Mouse (Mus musculus) kidney, embryonic 15.5 days (tissue): ENCODE data around the gene Ptges. TPM values are rescaled to one million over a fixed set of nuclear protein-coding genes. Genes with fewer than 3 reads are reported as not detected.
A peak's percentile ranks its signal among the peaks of the same experiment; 100 is the strongest.

Source experiments
- ATAC-seq: fragments of 200-750 bp; cut with Nextera tagmentation; replicated peaks from 2 replicates; pipeline ENCODE4 v1.8.0; 2017; ENCODE audit warnings: moderate TSS enrichment; ENCODE audit not compliant: low FRiP score
- H3K27ac ChIP-seq: fragments of 300-500 bp; sonication (generic); 2 replicates; pipeline ENCODE4 v1.5.1; 2015; ENCODE audit warnings: mild to moderate bottlenecking, inconsistent platforms
- H3K27me3 ChIP-seq: fragments of 300-500 bp; sonication (generic); 2 replicates; pipeline ENCODE4 v1.6.1; 2015; ENCODE audit warnings: inconsistent platforms
- H3K36me3 ChIP-seq: fragments of 300-500 bp; sonication (generic); 2 replicates; pipeline ENCODE4 v1.6.1; 2015; ENCODE audit warnings: inconsistent platforms
- H3K4me1 ChIP-seq: fragments of 300-500 bp; sonication (generic); 2 replicates; pipeline ENCODE4 v1.6.1; 2015; ENCODE audit warnings: inconsistent platforms
- H3K4me2 ChIP-seq: fragments of 300-500 bp; sonication (generic); 2 replicates; pipeline ENCODE4 v1.6.1; 2015; ENCODE audit warnings: moderate library complexity, mild to moderate bottlenecking, inconsistent platforms
- H3K4me3 ChIP-seq: fragments of 300-500 bp; sonication (generic); replicated peaks from 2 replicates; pipeline ENCODE4 v1.5.1; 2015; ENCODE audit warnings: mild to moderate bottlenecking, inconsistent platforms
- H3K9ac ChIP-seq: fragments of 300-500 bp; sonication (generic); 2 replicates; pipeline ENCODE4 v1.6.1; 2015; ENCODE audit warnings: mild to moderate bottlenecking, inconsistent platforms
- H3K9me3 ChIP-seq: fragments of 300-500 bp; sonication (generic); replicated peaks from 2 replicates; pipeline ENCODE4 v1.6.1; 2016; ENCODE audit warnings: inconsistent platforms
- WGBS: fragments of 180-500 bp; shearing (Covaris S2); methylation state at CpG from one replicate; pipeline ENCODE4 v1.1.7; 2015; ENCODE audit warnings: mixed read lengths; 5-methylcytosine and 5-hydroxymethylcytosine counted together
- polyA plus RNA-seq: library from polyadenylated mRNA; unstranded; fragments of >200 nt; fragmentation: Nextera tagmentation; extraction: Ambion mirVana; gene quantifications from 2 replicates; pipeline ENCODE4 v1.2.1, GENCODE M21; 2015

Gene Ptges
- polyA plus RNA-seq, result 13.3 and 13.5 TPM in 2 replicates

GRCm38 (mm10) chr2:30929483-30930045 lies at the start of gene Ptges:
Gene Ptges (minus strand): TSS chr2:30929863.
- H3K4me1 ChIP-seq, result peaks cover 34% of the 10 kb centered on the region
- H3K27ac ChIP-seq, result no peak within 1 kb of the TSS
- no peaks in the 10 kb centered on the region for H3K9me3 ChIP-seq
- no peaks in the 10 kb centered on the region for H3K27me3 ChIP-seq
- H3K9ac ChIP-seq, result no peak within 1 kb of the TSS
- peak within 1 kb of the TSS; percentile 57 for H3K4me2 ChIP-seq
- WGBS, result under 1% methylated on average over 23 of the region's 23 CpGs
- no peaks in the 10 kb centered on the region for H3K36me3 ChIP-seq
- H3K4me3 ChIP-seq, result peak within 1 kb of the TSS; percentile 23
- ATAC-seq, result peak; percentile 59

- Histone ChIP-seq H3K9ac (peak within 1 kb of the TSS; percentile 95), H3K4me3 (peak within 1 kb of the TSS; percentile 98), H3K27me3 (no peaks in the 10 kb centered on the region), H3K27ac (peak within 1 kb of the TSS; percentile 85), H3K4me2 (peak within 1 kb of the TSS; percentile 89), H3K4me1 (peaks cover 22% of the 10 kb centered on the region), H3K36me3 (peaks cover 51% of the 10 kb centered on the region), H3K9me3 (no peaks in the 10 kb centered on the region)
- ATAC-seq, result peak; percentile 95
- 2% methylated on average over 59 of the region's 59 CpGs for WGBS
These were observed 38.0 kb upstream of the Ptges start, which contains the start of gene Tor1a for GRCm38 (mm10) chr2:30967352-30968327. Gene Tor1a (minus strand): TSS chr2:30967933.

DNA sequence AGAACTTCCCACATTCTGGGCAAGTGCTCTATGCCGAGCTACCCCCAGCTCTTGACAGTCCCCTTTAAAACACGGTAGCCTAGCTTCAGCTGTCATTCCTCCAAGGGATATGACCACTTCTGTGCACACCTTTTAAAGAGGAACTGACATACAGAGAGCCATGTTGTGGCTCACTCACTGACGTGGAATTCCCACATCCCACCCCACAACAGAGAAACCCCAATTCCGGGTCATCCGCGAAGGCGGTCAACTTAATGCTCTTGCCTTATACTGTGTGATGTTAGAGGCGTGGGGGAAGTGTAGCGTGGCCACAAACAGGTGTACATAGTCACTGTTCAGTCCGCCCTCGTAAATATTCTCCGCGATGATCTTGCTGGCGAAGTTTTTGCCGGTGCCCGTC lies 37.2 kb upstream of the Ptges start:
- Histone ChIP-seq H3K27ac (no peak overlapping the region), H3K4me3 (peak overlapping the region; percentile 98), H3K9me3 (no peaks in the 10 kb centered on the region), H3K4me2 (peak overlapping the region; percentile 89), H3K4me1 (peaks cover 22% of the 10 kb centered on the region), H3K9ac (peak overlapping the region; percentile 95), H3K27me3 (no peaks in the 10 kb centered on the region), H3K36me3 (peaks cover 55% of the 10 kb centered on the region)
- 9% methylated on average over 16 of the region's 16 CpGs for WGBS
- no peak for ATAC-seq

GRCm38 (mm10) chr2:30965627-30966026 lies 36.0 kb upstream of the Ptges start:
- WGBS, result 91% methylated on average over 8 of the region's 8 CpGs
- Histone ChIP-seq H3K4me3 (peak overlapping the region; percentile 98; the same call in 1 of the 2 replicates), H3K27ac (no peak overlapping the region), H3K4me1 (peaks cover 22% of the 10 kb centered on the region), H3K36me3 (peaks cover 60% of the 10 kb centered on the region), H3K9ac (no peak overlapping the region), H3K4me2 (0 out of 2 replicates have a peak overlapping the region, but pooled peaks have one; percentile 8), H3K9me3 (no peaks in the 10 kb centered on the region), H3K27me3 (no peaks in the 10 kb centered on the region)
- ATAC-seq, result no peak

DNA sequence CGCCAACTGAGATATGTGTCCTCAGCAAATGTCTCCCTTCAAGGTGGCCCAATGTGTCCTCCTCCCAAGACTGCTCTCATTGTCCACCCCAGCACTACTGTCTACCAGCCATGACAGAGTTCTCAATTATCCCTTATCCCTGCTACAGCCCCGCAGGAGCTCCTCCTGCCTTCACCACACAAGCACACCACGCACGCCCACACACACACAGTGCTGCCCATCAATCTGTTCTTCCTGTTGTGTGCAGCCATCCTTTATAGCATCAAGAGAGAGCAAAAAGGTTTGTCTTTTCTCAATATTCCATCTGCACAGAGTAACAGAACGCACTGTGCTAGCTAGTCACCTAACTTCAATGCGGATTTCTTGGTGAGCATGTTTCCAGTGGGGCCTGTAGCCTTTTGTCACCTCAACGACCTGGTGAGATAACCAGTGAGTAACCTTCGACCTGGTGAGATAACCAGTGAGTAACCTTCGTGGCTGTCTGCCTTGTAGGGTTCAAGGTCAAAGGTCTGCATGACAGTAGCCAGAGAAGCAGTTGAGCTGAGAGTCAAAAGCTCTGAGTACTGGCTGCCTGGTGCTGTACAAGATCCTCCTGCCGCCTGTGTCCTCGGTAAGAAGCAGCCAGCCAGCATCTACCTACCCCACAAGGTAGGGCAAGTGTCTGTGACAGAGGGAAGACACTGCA lies 33.0 kb upstream of the Ptges start:
- Histone ChIP-seq H3K27me3 (no peaks in the 10 kb centered on the region), H3K9ac (no peak overlapping the region), H3K27ac (no peak overlapping the region), H3K4me2 (no peak overlapping the region), H3K9me3 (no peaks in the 10 kb centered on the region), H3K4me1 (peaks cover 22% of the 10 kb centered on the region), H3K4me3 (no peak overlapping the region), H3K36me3 (peaks cover 81% of the 10 kb centered on the region)
- WGBS, result 84% methylated on average over 11 of the region's 11 CpGs
- ATAC-seq, result no peak

GRCm38 (mm10) chr2:30959856-30960255 lies 30.2 kb upstream of the Ptges start:
- H3K27me3 ChIP-seq, result no peaks in the 10 kb centered on the region
- H3K9me3 ChIP-seq, result no peaks in the 10 kb centered on the region
- WGBS, result 45% methylated on average over 5 of the region's 5 CpGs
- no peak for ATAC-seq
- no peak overlapping the region for H3K4me2 ChIP-seq
- H3K9ac ChIP-seq, result no peak overlapping the region
- no peak overlapping the region for H3K27ac ChIP-seq
- H3K4me1 ChIP-seq, result peaks cover 11% of the 10 kb centered on the region
- H3K36me3 ChIP-seq, result peaks cover 100% of the 10 kb centered on the region
- no peak overlapping the region for H3K4me3 ChIP-seq

DNA sequence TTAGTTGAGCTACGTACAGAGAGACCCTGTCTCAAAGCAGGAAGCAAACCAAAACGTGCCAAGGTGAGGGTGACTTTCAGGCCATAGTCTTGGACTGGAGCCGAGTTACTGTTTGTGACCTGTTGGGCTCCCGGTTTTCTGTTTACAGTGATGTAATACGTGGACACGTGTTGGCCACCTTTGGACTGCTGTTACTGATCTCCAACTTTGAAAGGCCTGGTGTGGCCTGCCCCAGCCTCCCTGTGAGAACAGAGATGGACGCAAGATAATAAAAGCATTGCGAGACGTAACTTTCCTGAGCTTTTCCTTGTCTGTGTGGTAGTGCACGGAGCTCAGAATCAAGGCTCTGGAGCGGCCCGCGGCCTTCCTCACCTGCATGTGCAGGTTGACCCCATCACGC lies 29.1 kb upstream of the Ptges start:
- H3K4me2 ChIP-seq, result no peak overlapping the region

DNA sequence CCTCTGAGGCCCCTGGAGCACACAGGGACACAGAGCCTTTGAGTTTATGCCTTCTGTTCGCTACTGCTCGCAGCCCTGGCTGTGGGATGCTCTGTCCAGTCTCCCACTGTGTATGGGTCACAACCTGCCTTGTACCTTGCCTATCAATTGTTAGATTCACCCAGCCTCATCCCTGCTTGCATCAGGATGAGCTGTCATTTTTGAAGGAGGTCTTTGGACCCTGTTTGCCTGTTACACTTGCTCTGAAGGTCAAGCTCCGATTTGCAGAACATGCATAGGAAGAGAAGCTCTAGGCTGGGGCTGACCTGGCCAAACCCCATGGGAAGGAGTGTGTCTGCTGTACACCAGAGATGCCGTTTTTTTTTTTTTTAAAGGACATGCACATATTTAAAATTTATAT lies 27.8 kb upstream of the Ptges start:
- H3K4me3 ChIP-seq, result no peak overlapping the region
- H3K36me3 ChIP-seq, result peaks cover 77% of the 10 kb centered on the region
- H3K27me3 ChIP-seq, result no peaks in the 10 kb centered on the region
- 86% methylated on average over 4 of the region's 4 CpGs for WGBS
- no peak for ATAC-seq
- H3K4me1 ChIP-seq, result peaks cover 28% of the 10 kb centered on the region
- no peak overlapping the region for H3K4me2 ChIP-seq
- no peaks in the 10 kb centered on the region for H3K9me3 ChIP-seq
- no peak overlapping the region for H3K27ac ChIP-seq
- no peak overlapping the region for H3K9ac ChIP-seq

More for the DNA sequence above, 29.1 kb upstream of the Ptges start:
- ATAC-seq, result no peak
- Histone ChIP-seq H3K36me3 (peaks cover 89% of the 10 kb centered on the region), H3K4me1 (peaks cover 22% of the 10 kb centered on the region), H3K9me3 (no peaks in the 10 kb centered on the region), H3K4me3 (no peak overlapping the region), H3K27ac (no peak overlapping the region), H3K9ac (no peak overlapping the region), H3K27me3 (no peaks in the 10 kb centered on the region)
- 88% methylated on average over 14 of the region's 14 CpGs for WGBS

- Histone ChIP-seq H3K4me3 (0 out of 2 replicates have a peak overlapping the region, but pooled peaks have one; percentile 93), H3K9ac (no peak overlapping the region), H3K9me3 (no peaks in the 10 kb centered on the region), H3K4me2 (peak overlapping the region; percentile 82), H3K27me3 (no peaks in the 10 kb centered on the region), H3K36me3 (peaks cover 49% of the 10 kb centered on the region), H3K27ac (no peak overlapping the region), H3K4me1 (peaks cover 34% of the 10 kb centered on the region)
- no peak for ATAC-seq
- WGBS, result 64% methylated on average over 6 of the region's 6 CpGs
These were observed 25.1 kb upstream of the Ptges start for GRCm38 (mm10) chr2:30954797-30955196.

- ATAC-seq, result peak; percentile 86
- Histone ChIP-seq H3K27me3 (no peaks in the 10 kb centered on the region), H3K36me3 (peaks cover 31% of the 10 kb centered on the region), H3K9ac (peak within 1 kb of the TSS; percentile 89), H3K4me3 (peak within 1 kb of the TSS; percentile 93), H3K9me3 (no peaks in the 10 kb centered on the region), H3K27ac (peak within 1 kb of the TSS; percentile 95), H3K4me2 (peak within 1 kb of the TSS; percentile 82), H3K4me1 (peaks cover 34% of the 10 kb centered on the region)
- under 1% methylated on average over 57 of the region's 60 CpGs for WGBS
These were observed 23.3 kb upstream of the Ptges start, which contains the start of gene Tor1b for GRCm38 (mm10) chr2:30952824-30953490. Gene Tor1b (plus strand): TSS chr2:30952959.

DNA sequence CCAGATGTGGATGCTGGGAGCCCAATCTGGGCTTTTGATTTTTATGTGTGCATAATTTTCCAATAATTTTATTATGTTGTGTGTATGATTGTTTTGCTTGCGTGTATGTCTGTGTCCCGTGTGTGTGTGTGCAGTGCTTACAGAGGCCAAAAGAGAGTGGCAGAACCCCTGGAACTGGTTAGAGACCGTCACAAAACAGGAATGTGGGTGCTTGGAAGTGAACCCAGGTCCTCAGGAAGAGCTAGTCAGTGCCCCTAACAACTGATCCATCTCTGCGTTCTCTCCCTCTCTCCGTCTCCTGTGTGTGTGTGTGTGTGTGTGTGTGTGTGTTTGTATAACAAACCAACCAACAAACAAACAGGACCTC lies 22.8 kb upstream of the Ptges start:
- no peaks in the 10 kb centered on the region for H3K9me3 ChIP-seq
- peak; percentile 38 for ATAC-seq
- peaks cover 34% of the 10 kb centered on the region for H3K4me1 ChIP-seq
- peak overlapping the region; percentile 89; the same call in 1 of the 2 replicates for H3K9ac ChIP-seq
- H3K4me2 ChIP-seq, result peak overlapping the region; percentile 82
- H3K4me3 ChIP-seq, result peak overlapping the region; percentile 93
- H3K36me3 ChIP-seq, result peaks cover 26% of the 10 kb centered on the region
- H3K27me3 ChIP-seq, result 0 out of 2 replicates have a peak, but pooled peaks cover under 1% of the 10 kb centered on the region
- H3K27ac ChIP-seq, result peak overlapping the region; percentile 95
- 30% methylated on average over 5 of the region's 5 CpGs for WGBS
